In the genomic region with DNA sequence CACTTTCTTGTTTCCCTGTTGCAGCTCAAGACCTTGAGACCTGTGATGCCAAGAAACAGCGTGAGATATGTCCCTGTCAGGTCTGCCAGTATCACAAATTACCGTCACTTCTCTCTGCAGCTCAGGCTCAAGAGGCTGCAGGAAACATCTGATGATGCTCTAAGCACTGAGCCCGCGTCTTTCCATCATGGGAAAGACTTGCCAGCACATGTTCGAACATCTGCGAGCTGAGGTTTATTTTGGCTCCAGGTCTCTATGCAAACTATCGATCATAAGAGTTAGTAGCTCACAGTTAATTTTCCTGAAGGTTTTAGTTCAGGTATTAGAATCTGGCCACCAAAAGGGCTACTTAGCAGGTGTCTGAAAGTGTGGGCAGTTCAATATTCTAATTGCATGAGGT, we compare ENCODE assay signal across 31 mouse cellular contexts. TPM values are rescaled to one million over a fixed set of nuclear protein-coding genes. Genes with fewer than 3 reads are reported as not detected.
"Had no signal": no experiment of that assay in that cellular context is flagged by ENCODE, and none has a peak within 500 bp of the region (broad histone marks: within the 10 kb centered on the region; RNA-seq: fewer than 3 reads in every experiment).

No protein-coding gene starts in this region.

- H3K9ac ChIP-seq: heart, embryonic 12.5 days; heart, embryonic 13.5 days; heart, embryonic 15.5 days; hindbrain, embryonic 12.5 days; hindbrain, embryonic 13.5 days; hindbrain, embryonic 14.5 days; hindbrain, embryonic 15.5 days; intestine, embryonic 15.5 days; kidney, embryonic 15.5 days had no signal

- H3K9me3 ChIP-seq: heart, embryonic 12.5 days; heart, embryonic 13.5 days; heart, embryonic 15.5 days; hindbrain, embryonic 10.5 days; hindbrain, embryonic 12.5 days; hindbrain, embryonic 13.5 days; hindbrain, embryonic 15.5 days; intestine, embryonic 15.5 days; kidney, embryonic 15.5 days had no signal

- H3K4me3 ChIP-seq: heart, embryonic 12.5 days; heart, embryonic 13.5 days; heart, embryonic 15.5 days; hindbrain, embryonic 10.5 days; hindbrain, embryonic 12.5 days; hindbrain, embryonic 13.5 days; hindbrain, embryonic 15.5 days; intestine, embryonic 15.5 days; kidney, embryonic 15.5 days; layer of hippocampus, adult 2 months; left cerebral cortex, adult 2 months had no signal

- DNase-seq: heart, postnatal 10 days; heart, postnatal 14 days; heart, postnatal 36 days; heart, postnatal 4 days; kidney, adult 11 months; kidney, adult 18-20 months; kidney, postnatal 10 days; kidney, postnatal 14 days; kidney, postnatal 25 days; kidney, postnatal 4 days; layer of hippocampus, adult 9-11 months; layer of hippocampus, postnatal 36 days had no signal

- ATAC-seq: hindbrain, embryonic 16.5 days; hindbrain, postnatal 0 days; inflammation-experienced regulatory T-cells, adult 6 months; intestine, embryonic 15.5 days; intestine, embryonic 16.5 days; intestine, postnatal 0 days had no signal

- H3K4me1 ChIP-seq: heart, embryonic 12.5 days; heart, embryonic 13.5 days; heart, embryonic 15.5 days; hindbrain, embryonic 12.5 days; hindbrain, embryonic 13.5 days; hindbrain, embryonic 15.5 days; intestine, embryonic 15.5 days had no signal

- H3K4me2 ChIP-seq: heart, embryonic 11.5 days; heart, embryonic 12.5 days; heart, embryonic 13.5 days; heart, embryonic 15.5 days; hindbrain, embryonic 12.5 days; hindbrain, embryonic 13.5 days; hindbrain, embryonic 14.5 days; hindbrain, embryonic 15.5 days; intestine, embryonic 15.5 days; kidney, embryonic 15.5 days had no signal

- H3K27me3 ChIP-seq: heart, embryonic 12.5 days; heart, embryonic 13.5 days; heart, embryonic 15.5 days; hindbrain, embryonic 12.5 days; hindbrain, embryonic 13.5 days; hindbrain, embryonic 15.5 days; intestine, embryonic 15.5 days; kidney, embryonic 15.5 days had no signal

- H3K27ac ChIP-seq: heart, embryonic 13.5 days; heart, embryonic 15.5 days; hindbrain, embryonic 10.5 days; hindbrain, embryonic 12.5 days; hindbrain, embryonic 13.5 days; hindbrain, embryonic 14.5 days; hindbrain, embryonic 15.5 days; hindbrain, postnatal 0 days; intestine, embryonic 15.5 days; kidney, embryonic 15.5 days; kidney, postnatal 0 days; layer of hippocampus, adult 2 months; left cerebral cortex, adult 2 months had no signal

- H3K36me3 ChIP-seq: heart, embryonic 12.5 days; heart, embryonic 15.5 days; hindbrain, embryonic 10.5 days; hindbrain, embryonic 12.5 days; intestine, embryonic 15.5 days; kidney, embryonic 15.5 days had no signal

RNA-seq across cellular contexts. Expression of a gene that starts 34.0 kb away (rescaled TPM):
- total RNA-seq: hindbrain, postnatal 0 days had no signal
- polyA plus RNA-seq: hindbrain, embryonic 10.5 days had no signal
